18 mouse cellular contexts compared by ENCODE assay signal in genomic region chr6:145977771-145978450, GRCm38 (mm10). TPM values are rescaled to one million over a fixed set of nuclear protein-coding genes. Genes with fewer than 3 reads are reported as not detected.
DNase-seq lines count a peak whose midpoint lies in the region; ATAC-seq and TF ChIP-seq lines count a peak whose summit lies in the region.
"Had no signal": no experiment of that assay in that cellular context is flagged by ENCODE, and none has a peak within 500 bp of the region (broad histone marks: within the 10 kb centered on the region; RNA-seq: fewer than 3 reads in every experiment).

No protein-coding gene starts in this region.

- 42% methylated on average over 8 of the region's 8 CpGs for WGBS in heart, embryonic 11.5 days (ENCODE audit: insufficient replicate concordance)
- 38% methylated on average over 8 of the region's 8 CpGs for WGBS in heart, embryonic 13.5 days
- 75% methylated on average over 8 of the region's 8 CpGs for WGBS in kidney, embryonic 16.5 days

- CTCF ChIA-PET in Patski (lab: Charles Lee): interaction anchor here (0.9 to 2.9 kb wide), 5 partner anchors 9 to 294 kb away, joined by 3 to 15 read pairs (median 3); no protein-coding TSS in a partner anchor

- TF ChIP-seq CTCF in Patski (IDR thresholded peaks at IDR 0.05): no peak

- H3K36me3 ChIP-seq in heart, embryonic 11.5 days (ENCODE audit: control insufficient read depth, insufficient read depth, low read length): no peaks in the 10 kb centered on the region
- no peaks in the 10 kb centered on the region for H3K36me3 ChIP-seq in heart, embryonic 13.5 days
- H3K36me3 ChIP-seq in kidney, embryonic 16.5 days (ENCODE audit: insufficient read depth, low read length): no peaks in the 10 kb centered on the region
- H3K36me3 ChIP-seq: embryonic facial prominence, embryonic 12.5 days; liver, embryonic 15.5 days; neural tube, embryonic 12.5 days had no signal

- ATAC-seq in heart, embryonic 11.5 days (replicated peaks; ENCODE audit: insufficient number of reproducible peaks, low FRiP score, low TSS enrichment): no peak
- peak; percentile 97 for ATAC-seq in Patski
- no peak for ATAC-seq in heart, embryonic 13.5 days (ENCODE audit: extremely low read depth, insufficient number of reproducible peaks, low FRiP score, low TSS enrichment)
- no peak for ATAC-seq in kidney, embryonic 16.5 days (ENCODE audit: low FRiP score, low TSS enrichment)
- ATAC-seq: forebrain, embryonic 16.5 days had no signal

- H3K9ac ChIP-seq in heart, embryonic 11.5 days (ENCODE audit: low read depth, low read length): no peak overlapping the region
- no peak overlapping the region for H3K9ac ChIP-seq in heart, embryonic 13.5 days
- H3K9ac ChIP-seq in kidney, embryonic 16.5 days (replicated peaks; ENCODE audit: low read length): no peak overlapping the region
- H3K9ac ChIP-seq: embryonic facial prominence, embryonic 12.5 days; liver, embryonic 15.5 days; neural tube, embryonic 12.5 days had no signal

- H3K27ac ChIP-seq in heart, embryonic 11.5 days (ENCODE audit: low read depth, low read length): no peak overlapping the region
- H3K27ac ChIP-seq in heart, embryonic 13.5 days (replicated peaks): peak overlapping the region; percentile 47
- H3K27ac ChIP-seq in kidney, embryonic 16.5 days (ENCODE audit: low read length): no peak overlapping the region
- H3K27ac ChIP-seq: embryonic facial prominence, embryonic 12.5 days; liver, embryonic 15.5 days; neural tube, embryonic 12.5 days had no signal

- in situ Hi-C loops in Patski (cut with MboI; ENCODE audit: low pct_unique_long_range_greater_than_20kb): no loop called here

- no peak overlapping the region for H3K4me2 ChIP-seq in heart, embryonic 11.5 days
- no peak overlapping the region for H3K4me2 ChIP-seq in heart, embryonic 13.5 days
- no peak overlapping the region for H3K4me2 ChIP-seq in kidney, embryonic 16.5 days (replicated peaks; ENCODE audit: low read depth, low read length)
- H3K4me2 ChIP-seq: embryonic facial prominence, embryonic 12.5 days; liver, embryonic 15.5 days; neural tube, embryonic 12.5 days had no signal

- H3K4me1 ChIP-seq in heart, embryonic 11.5 days (ENCODE audit: control insufficient read depth, insufficient read depth, low read length): peaks cover 8% of the 10 kb centered on the region
- peaks cover 36% of the 10 kb centered on the region for H3K4me1 ChIP-seq in heart, embryonic 13.5 days
- no peaks in the 10 kb centered on the region for H3K4me1 ChIP-seq in kidney, embryonic 16.5 days (ENCODE audit: insufficient read depth, low read length)
- H3K4me1 ChIP-seq: embryonic facial prominence, embryonic 12.5 days; liver, embryonic 15.5 days; neural tube, embryonic 12.5 days had no signal

- no peak overlapping the region for H3K4me3 ChIP-seq in heart, embryonic 11.5 days (ENCODE audit: low read depth, low read length)
- no peak overlapping the region for H3K4me3 ChIP-seq in heart, embryonic 13.5 days
- H3K4me3 ChIP-seq in kidney, embryonic 16.5 days (ENCODE audit: low read length): no peak overlapping the region
- H3K4me3 ChIP-seq: embryonic facial prominence, embryonic 12.5 days; liver, embryonic 15.5 days; neural tube, embryonic 12.5 days had no signal

- peak; percentile 92 for DNase-seq in heart, adult 11 months
- peak; percentile 76 for DNase-seq in 3134 (ENCODE audit: extremely low read depth, insufficient read length, low spot score)
- DNase-seq in Patski (ENCODE audit: low read depth, low spot score): no peak
- DNase-seq in left cerebral cortex, postnatal 10 days (ENCODE audit: extremely low spot score in 1 of 2, low spot score in 2 of 2): no peak
- DNase-seq in urinary bladder, postnatal 10 days (ENCODE audit: low spot score): no peak
- DNase-seq: cerebellum, adult 8-10 months; kidney, adult 11 months; left cerebral cortex, postnatal 4 days; right cerebral cortex, postnatal 25 days had no signal

- H3K9me3 ChIP-seq in heart, embryonic 11.5 days (replicated peaks; ENCODE audit: control insufficient read depth, low read length): no peaks in the 10 kb centered on the region
- H3K9me3 ChIP-seq in heart, embryonic 13.5 days: no peaks in the 10 kb centered on the region
- H3K9me3 ChIP-seq in kidney, embryonic 16.5 days (ENCODE audit: low read length): no peaks in the 10 kb centered on the region
- H3K9me3 ChIP-seq: embryonic facial prominence, embryonic 12.5 days; liver, embryonic 15.5 days; neural tube, embryonic 12.5 days had no signal

- POLR2A ChIA-PET in Patski (lab: Charles Lee): interaction anchor here (1.4 to 2.0 kb wide), 2 partner anchors 10 to 114 kb away, joined by 5 to 6 read pairs; no protein-coding TSS in a partner anchor

- no peaks in the 10 kb centered on the region for H3K27me3 ChIP-seq in heart, embryonic 11.5 days (ENCODE audit: control insufficient read depth, insufficient read depth, low read length)
- H3K27me3 ChIP-seq in Patski: no peaks in the 10 kb centered on the region
- H3K27me3 ChIP-seq in heart, embryonic 13.5 days (replicated peaks): no peaks in the 10 kb centered on the region
- H3K27me3 ChIP-seq in kidney, embryonic 16.5 days (ENCODE audit: insufficient read depth, low read length): no peaks in the 10 kb centered on the region
- H3K27me3 ChIP-seq: CH12.LX; embryonic facial prominence, embryonic 12.5 days; liver, embryonic 15.5 days; neural tube, embryonic 12.5 days had no signal

- intact Hi-C loops in left cerebral cortex, postnatal 10 days (cut with DNase I): no loop called here

RNA-seq across cellular contexts. Expression of gene Sspn, which starts 46.5 kb away (rescaled TPM):
- 35.6 and 53.3 TPM in 2 replicates for polyA plus RNA-seq in heart, embryonic 11.5 days (2014; fragmentation: Nextera tagmentation; extraction: Ambion mirVana)
- polyA plus RNA-seq in Patski (2021): 15.9 TPM
- 53.4 and 57.1 TPM in 2 replicates for polyA plus RNA-seq in heart, embryonic 13.5 days (2015; fragmentation: Nextera tagmentation; extraction: Ambion mirVana)
- polyA plus RNA-seq in kidney, embryonic 16.5 days (2015; fragmentation: Nextera tagmentation; extraction: Ambion mirVana): 11.7 and 12.3 TPM in 2 replicates
- total RNA-seq in left cerebral cortex, postnatal 10 days (2021): 1 to 10 TPM; 3.6 to 3.7 TPM
- total RNA-seq: granulocyte monocyte progenitor cell, adult 5-6 weeks had no signal

Comparison
In these comparisons a context has a peak if more than half of its experiments do, and no peak if none do; other contexts are left out.
1. DNase-seq: peak in heart, adult 11 months (single experiment) and 3134 (single experiment); none in Patski (single experiment), left cerebral cortex, postnatal 10 days (0 of 2) and urinary bladder, postnatal 10 days (single experiment).